Mouse (Mus musculus): ENCODE data around the gene Prkaa2. TPM values are rescaled to one million over a fixed set of nuclear protein-coding genes. Genes with fewer than 3 reads are reported as not detected.

Prkaa2 gene
- polyA plus RNA-seq, 1 experiment from 2014 or later = 16.8 TPM

DNA sequence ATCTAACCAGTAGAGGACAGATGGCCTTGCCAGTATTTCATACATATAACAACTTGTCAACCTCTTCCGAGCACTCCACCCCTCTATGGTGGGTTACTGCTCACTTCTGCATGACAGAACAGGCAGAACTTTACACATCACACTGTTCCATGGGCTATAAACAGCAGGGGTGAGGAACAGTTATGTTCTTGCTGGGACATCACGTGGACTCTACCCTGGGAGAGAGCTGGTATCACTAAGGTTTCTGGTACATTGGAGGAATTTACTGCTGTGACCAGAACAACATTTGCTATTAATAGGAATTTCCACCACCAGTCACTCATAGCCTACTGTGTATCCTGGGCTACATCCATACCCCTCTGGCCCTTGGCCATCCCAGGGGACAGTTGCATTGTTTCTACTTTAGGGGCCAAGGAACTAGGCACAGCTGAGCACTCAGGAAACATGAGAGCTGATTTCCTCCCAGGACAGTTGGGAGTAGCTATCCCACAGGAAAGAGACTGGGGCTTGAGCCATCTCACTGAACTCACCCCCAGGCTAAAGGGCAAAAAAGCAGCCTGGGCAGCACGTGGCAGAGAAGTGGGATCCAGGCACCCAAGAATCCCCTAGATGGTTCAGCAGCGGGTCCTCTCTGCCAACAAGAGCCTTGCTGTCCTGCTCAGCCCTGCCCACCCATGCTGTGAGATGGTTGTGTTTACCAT is 23.8 kb upstream of the Prkaa2 start:
- Histone ChIP-seq H3K9me3 (no peaks in the 10 kb centered on the region), H3K4me2 (no peak overlapping the region), H3K4me3 (no peak overlapping the region), H3K9ac (no peak overlapping the region), H3K27me3 (replicated peaks) (no peaks in the 10 kb centered on the region), H3K36me3 (replicated peaks) (no peaks in the 10 kb centered on the region), H3K4me1 (no peaks in the 10 kb centered on the region), H3K27ac (no peak overlapping the region)
- no peak for ATAC-seq (replicated peaks)
- 94% methylated on average over 4 of the region's 4 CpGs for WGBS

DNA sequence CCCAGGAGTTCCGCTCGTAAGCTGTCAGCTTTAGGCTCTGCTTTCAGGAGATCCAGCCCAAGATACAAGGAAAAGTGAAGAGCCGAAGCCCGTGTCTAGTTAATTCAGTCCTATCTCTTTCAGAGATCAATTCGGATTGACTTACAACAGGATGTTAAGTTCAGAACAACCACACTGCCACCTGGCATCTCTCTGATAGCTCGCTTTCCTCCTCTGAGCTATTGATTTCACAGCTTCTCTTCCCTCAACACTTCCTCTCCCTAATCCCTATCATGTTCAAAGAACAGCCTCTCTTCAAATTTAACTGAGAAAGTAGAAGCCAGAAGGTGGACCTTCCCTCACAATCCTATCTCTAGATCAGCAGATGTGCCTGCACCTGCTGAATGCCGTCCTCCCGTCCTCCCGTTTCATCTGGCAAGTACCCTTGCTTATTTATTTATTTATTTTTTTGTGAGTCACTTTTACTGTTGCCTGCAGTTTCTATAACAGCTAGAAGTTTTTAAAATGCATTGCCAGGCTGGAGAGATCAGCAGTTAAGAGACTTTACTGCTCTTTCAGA is 22.1 kb upstream of the Prkaa2 start:
- no peaks in the 10 kb centered on the region for H3K36me3 ChIP-seq (replicated peaks)
- WGBS = 69% methylated on average over 9 of the region's 9 CpGs

DNA sequence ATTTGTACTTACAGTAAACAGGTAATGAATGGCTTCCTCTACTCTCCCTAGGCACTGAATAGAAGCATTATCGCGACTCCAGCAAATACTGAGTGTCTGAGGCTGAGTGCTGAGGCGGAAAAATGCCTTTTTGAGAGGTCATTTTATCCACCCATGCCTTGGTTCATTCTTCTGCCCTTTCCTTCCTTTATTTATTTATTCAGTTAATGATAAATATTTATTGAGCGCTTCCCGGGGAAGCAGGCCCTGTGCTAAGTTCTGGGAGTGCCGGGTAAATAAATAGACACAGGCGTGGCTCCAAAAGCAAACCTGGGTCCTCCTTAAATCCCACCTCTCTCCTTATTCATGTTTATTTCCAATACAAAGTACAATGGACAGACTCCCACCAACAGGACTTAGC is 19.5 kb upstream of the Prkaa2 start:
- no peaks in the 10 kb centered on the region for H3K9me3 ChIP-seq
- no peak for ATAC-seq (replicated peaks)
- no peaks in the 10 kb centered on the region for H3K4me1 ChIP-seq
- H3K36me3 ChIP-seq (replicated peaks) = no peaks in the 10 kb centered on the region
- no peak overlapping the region for H3K4me2 ChIP-seq
- H3K4me3 ChIP-seq = no peak overlapping the region
- no peak overlapping the region for H3K9ac ChIP-seq
- WGBS = 71% methylated on average over 7 of the region's 7 CpGs
- no peaks in the 10 kb centered on the region for H3K27me3 ChIP-seq (replicated peaks)
- H3K27ac ChIP-seq = no peak overlapping the region

More for the DNA sequence above, 22.1 kb upstream of the Prkaa2 start:
- Histone ChIP-seq H3K4me3 (no peak overlapping the region), H3K9ac (no peak overlapping the region), H3K27ac (no peak overlapping the region), H3K27me3 (replicated peaks) (no peaks in the 10 kb centered on the region), H3K4me2 (no peak overlapping the region), H3K9me3 (no peaks in the 10 kb centered on the region), H3K4me1 (no peaks in the 10 kb centered on the region)
- ATAC-seq (replicated peaks) = no peak

DNA sequence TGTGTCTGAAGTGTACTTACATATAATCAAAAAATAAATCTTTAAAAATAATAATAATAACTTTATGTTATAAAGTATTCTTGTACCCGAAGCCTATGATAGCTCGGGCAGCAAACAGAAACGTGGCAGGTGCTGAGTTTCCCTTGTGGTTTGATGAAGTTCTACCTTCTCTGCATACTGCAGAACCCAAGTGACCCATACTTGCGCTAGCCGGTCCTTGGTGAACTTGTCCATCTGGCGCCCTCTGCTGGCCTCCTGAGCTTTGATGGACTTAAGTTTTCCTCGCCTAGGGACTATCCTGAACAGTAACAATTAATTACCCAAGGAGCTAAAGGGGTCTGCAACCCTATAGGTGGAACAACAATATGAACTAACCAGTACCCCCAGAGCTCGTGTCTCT is 12.7 kb upstream of the Prkaa2 start:
- H3K4me1 ChIP-seq = no peaks in the 10 kb centered on the region
- no peaks in the 10 kb centered on the region for H3K36me3 ChIP-seq (replicated peaks)
- no peaks in the 10 kb centered on the region for H3K27me3 ChIP-seq (replicated peaks)
- H3K27ac ChIP-seq = no peak overlapping the region
- ATAC-seq (replicated peaks) = no peak
- H3K9ac ChIP-seq = no peak overlapping the region
- H3K4me3 ChIP-seq = no peak overlapping the region
- H3K4me2 ChIP-seq = no peak overlapping the region
- 48% methylated on average over 8 of the region's 8 CpGs for whole genome bisulfite sequencing
- H3K9me3 ChIP-seq = no peaks in the 10 kb centered on the region

DNA sequence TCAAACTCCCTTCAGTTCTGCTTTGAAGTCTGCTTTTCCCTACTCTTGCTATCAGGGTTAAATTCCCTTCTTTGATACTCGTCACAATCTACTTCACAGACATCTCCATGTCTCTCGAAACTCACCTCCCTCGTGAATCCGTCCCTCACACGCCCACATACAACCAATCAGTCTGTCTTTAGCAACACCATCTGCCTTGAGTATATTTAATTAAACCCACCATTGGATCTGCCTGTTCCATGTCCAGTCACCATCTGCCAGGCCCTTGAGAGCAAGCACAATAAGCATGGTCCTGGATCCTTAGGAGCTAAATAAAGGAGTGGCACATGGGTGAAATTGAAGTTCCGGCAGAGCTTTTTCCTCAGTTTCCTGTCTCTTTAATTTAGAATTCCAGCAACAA is 11.4 kb upstream of the Prkaa2 start:
- Histone ChIP-seq H3K27ac (no peak overlapping the region), H3K36me3 (replicated peaks) (no peaks in the 10 kb centered on the region), H3K4me3 (no peak overlapping the region), H3K4me2 (no peak overlapping the region), H3K9me3 (no peaks in the 10 kb centered on the region), H3K27me3 (replicated peaks) (no peaks in the 10 kb centered on the region), H3K4me1 (no peaks in the 10 kb centered on the region), H3K9ac (no peak overlapping the region)
- ATAC-seq (replicated peaks) = no peak
- WGBS = 54% methylated on average over 6 of the region's 6 CpGs

DNA sequence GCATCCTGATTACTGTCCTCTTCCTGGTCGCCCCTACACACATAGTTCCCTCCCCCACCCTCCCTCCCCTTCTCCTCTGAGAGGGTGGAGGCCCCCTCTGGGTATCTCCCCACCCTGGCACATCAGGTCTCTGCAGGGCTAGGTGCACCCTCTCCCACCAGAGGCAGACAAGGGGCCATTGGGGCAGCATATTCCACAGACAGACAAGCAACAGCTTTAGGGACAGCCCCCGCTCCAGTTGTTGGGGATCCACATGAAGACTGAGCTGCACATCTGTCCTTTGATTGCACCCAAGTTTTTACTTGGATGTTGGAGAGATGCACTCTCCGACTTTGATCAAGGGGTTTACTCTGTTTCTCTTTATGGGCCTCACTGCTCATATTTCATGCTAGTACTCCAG is 3.8 kb upstream of the Prkaa2 start:
- no peak for ATAC-seq (replicated peaks)

DNA sequence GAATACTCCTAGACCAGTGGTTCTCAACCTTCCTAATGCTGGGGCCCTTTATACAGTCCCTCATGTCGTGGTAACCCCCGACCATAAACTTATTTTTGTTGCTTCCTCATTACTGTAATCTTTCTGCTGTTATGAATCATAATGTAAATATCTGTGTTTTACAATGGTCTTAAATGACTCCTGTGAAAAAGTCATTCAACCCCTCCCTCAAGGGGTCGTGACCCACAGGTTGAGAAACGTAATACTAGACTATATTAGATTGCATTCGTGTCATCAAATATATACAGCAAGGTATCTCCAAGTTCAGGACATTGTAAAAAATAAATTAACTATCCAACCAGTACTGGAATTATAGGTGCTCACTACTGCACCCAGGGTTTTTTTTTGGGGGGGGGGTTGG is 3.4 kb upstream of the Prkaa2 start:
- Histone ChIP-seq H3K27me3 (replicated peaks) (no peaks in the 10 kb centered on the region), H3K9me3 (no peaks in the 10 kb centered on the region), H3K4me2 (no peak overlapping the region), H3K4me3 (no peak overlapping the region), H3K9ac (no peak overlapping the region), H3K27ac (no peak overlapping the region), H3K36me3 (replicated peaks) (no peaks in the 10 kb centered on the region), H3K4me1 (peaks cover 18% of the 10 kb centered on the region)
- 85% methylated on average over 5 of the region's 5 CpGs for WGBS
- ATAC-seq (replicated peaks) = no peak

More for the DNA sequence above, 3.8 kb upstream of the Prkaa2 start:
- Histone ChIP-seq H3K36me3 (replicated peaks) (no peaks in the 10 kb centered on the region), H3K4me1 (peaks cover 14% of the 10 kb centered on the region), H3K27me3 (replicated peaks) (no peaks in the 10 kb centered on the region), H3K9me3 (no peaks in the 10 kb centered on the region), H3K9ac (no peak overlapping the region), H3K27ac (no peak overlapping the region), H3K4me3 (no peak overlapping the region), H3K4me2 (no peak overlapping the region)
- 86% methylated on average over 3 of the region's 3 CpGs for WGBS

DNA sequence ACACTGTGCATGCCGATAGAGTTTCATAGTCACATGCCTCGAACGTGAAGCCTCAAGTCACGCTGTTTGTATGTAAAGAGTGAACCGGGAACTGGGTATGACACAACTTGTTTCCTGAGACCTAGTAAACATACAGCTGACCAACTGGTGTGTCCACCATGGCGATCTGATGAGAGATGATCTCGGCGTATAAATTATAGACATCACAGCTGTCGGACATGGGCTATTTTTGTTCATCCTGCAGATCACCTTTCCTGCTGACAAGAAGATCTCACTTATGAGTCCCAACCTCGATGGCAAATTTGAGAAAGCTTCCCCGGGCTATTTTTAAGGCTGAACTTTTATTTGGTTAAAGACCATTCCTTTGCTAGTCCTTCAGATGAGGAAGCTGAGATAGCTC is 2.1 kb upstream of the Prkaa2 start:
- Histone ChIP-seq H3K36me3 (replicated peaks) (no peaks in the 10 kb centered on the region), H3K4me3 (no peak overlapping the region), H3K27ac (no peak overlapping the region), H3K4me2 (no peak overlapping the region), H3K4me1 (peaks cover 24% of the 10 kb centered on the region), H3K9ac (no peak overlapping the region), H3K9me3 (no peaks in the 10 kb centered on the region), H3K27me3 (replicated peaks) (no peaks in the 10 kb centered on the region; the same call in 1 of the 2 replicates)
- no peak for ATAC-seq (replicated peaks)
- 89% methylated on average over 11 of the region's 11 CpGs for WGBS

DNA sequence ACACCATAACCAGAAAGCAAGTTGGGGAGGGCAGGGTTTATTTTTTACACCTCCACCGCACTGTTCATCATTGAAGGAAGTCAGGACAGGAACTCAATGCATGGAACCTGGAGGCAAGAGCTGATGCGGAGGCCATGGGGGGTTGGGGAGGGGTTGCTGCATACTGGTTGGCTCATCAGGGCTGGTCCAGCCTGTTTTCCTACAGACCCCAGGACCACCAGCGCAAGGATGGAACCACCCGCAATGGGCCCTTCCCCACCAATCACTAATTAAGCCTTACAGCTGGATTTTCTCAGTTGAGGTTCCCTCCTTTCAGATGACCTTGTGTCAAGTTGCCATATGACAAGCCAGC is 970 bp upstream of the Prkaa2 start:
- WGBS = 53% methylated on average over 4 of the region's 4 CpGs
- H3K36me3 ChIP-seq (replicated peaks) = no peaks in the 10 kb centered on the region
- peak overlapping the region; percentile 65 for H3K4me3 ChIP-seq
- no peaks in the 10 kb centered on the region; the same call in 1 of the 2 replicates for H3K27me3 ChIP-seq (replicated peaks)
- peak overlapping the region; percentile 71 for H3K9ac ChIP-seq
- peak overlapping the region; percentile 83 for H3K27ac ChIP-seq
- H3K4me1 ChIP-seq = peaks cover 24% of the 10 kb centered on the region
- H3K4me2 ChIP-seq = peak overlapping the region; percentile 57
- ATAC-seq (replicated peaks) = peak; percentile 31; the same call in 1 of the 2 replicates
- no peaks in the 10 kb centered on the region for H3K9me3 ChIP-seq

DNA sequence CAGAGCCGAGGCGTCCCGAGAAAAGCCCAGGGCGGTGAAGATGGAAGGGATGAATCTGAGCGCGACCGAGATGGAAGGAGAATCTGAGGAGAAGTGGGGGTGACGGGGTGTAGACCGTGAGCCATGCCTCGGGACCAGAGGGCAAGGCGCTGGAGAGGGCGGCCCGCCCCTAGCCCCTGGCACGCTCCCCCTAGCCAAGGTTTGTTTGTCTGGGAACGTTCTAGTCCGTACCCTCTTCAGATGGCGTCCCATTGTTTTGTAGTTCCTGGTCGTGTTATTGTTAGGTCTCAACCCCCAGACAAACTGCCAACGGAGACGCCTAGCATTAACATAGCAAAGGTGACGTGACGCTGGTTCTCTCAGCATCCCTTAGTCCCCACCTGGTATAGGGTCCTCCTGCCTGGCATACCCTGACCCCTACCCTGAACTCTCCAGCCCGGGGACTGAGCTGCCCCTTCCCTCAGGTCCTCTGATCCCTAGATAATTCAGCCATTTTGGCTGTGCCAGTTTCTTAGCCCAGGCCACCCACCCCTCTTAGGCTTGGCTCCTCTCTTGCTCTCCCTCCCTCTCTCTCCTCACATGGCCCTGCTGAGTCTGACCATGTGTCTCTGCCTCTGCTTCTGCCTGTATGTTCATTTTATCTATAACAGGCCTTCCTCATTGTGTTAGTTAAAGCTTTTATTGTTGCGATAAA is 447 bp upstream of the Prkaa2 start:
- H3K4me1 ChIP-seq = peaks cover 24% of the 10 kb centered on the region
- H3K27ac ChIP-seq = peak overlapping the region; percentile 83
- peak; percentile 79 for ATAC-seq (replicated peaks)
- no peaks in the 10 kb centered on the region; the same call in 1 of the 2 replicates for H3K27me3 ChIP-seq (replicated peaks)
- WGBS = 2% methylated on average over 24 of the region's 24 CpGs
- H3K9ac ChIP-seq = peak overlapping the region; percentile 71
- H3K4me3 ChIP-seq = peak overlapping the region; percentile 65
- H3K4me2 ChIP-seq = peak overlapping the region; percentile 57
- H3K36me3 ChIP-seq (replicated peaks) = no peaks in the 10 kb centered on the region
- H3K9me3 ChIP-seq = no peaks in the 10 kb centered on the region

DNA sequence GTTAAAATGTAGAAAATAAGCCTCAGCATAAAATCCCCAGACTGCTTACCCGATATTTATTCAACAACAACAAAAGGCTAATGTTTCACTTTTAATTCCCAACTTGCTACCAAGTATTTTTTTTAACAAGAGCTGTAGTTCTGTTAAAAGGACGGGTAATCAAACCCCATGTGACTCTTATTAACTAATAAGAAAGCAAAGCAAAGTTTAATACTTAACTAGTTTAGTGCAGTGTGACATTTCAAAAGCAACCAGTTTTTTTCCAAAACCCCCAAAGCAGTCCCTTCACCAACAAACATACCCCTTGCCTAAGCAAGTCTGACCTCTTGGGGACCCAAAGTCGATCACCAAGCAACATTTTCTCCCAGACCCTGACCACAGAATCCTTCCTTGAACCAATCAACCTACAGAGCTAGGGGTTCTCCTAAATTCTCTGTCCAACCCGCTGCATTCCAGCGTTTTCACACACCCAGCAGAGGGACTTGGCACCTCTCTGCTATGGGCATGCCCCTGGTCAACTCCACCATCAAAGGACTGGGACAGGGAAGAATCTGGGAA is 970 bp downstream of the Prkaa2 start:
- no peaks in the 10 kb centered on the region for H3K9me3 ChIP-seq
- peak overlapping the region; percentile 65 for H3K4me3 ChIP-seq
- peak overlapping the region; percentile 83; the same call in 1 of the 2 replicates for H3K27ac ChIP-seq
- H3K9ac ChIP-seq = peak overlapping the region; percentile 71
- H3K36me3 ChIP-seq (replicated peaks) = no peaks in the 10 kb centered on the region
- no peaks in the 10 kb centered on the region; the same call in 1 of the 2 replicates for H3K27me3 ChIP-seq (replicated peaks)
- 5% methylated on average over 5 of the region's 5 CpGs for WGBS
- ATAC-seq (replicated peaks) = 0 out of 2 replicates have a peak, but pooled peaks have one; percentile 6
- peaks cover 24% of the 10 kb centered on the region for H3K4me1 ChIP-seq
- H3K4me2 ChIP-seq = peak overlapping the region; percentile 57

DNA sequence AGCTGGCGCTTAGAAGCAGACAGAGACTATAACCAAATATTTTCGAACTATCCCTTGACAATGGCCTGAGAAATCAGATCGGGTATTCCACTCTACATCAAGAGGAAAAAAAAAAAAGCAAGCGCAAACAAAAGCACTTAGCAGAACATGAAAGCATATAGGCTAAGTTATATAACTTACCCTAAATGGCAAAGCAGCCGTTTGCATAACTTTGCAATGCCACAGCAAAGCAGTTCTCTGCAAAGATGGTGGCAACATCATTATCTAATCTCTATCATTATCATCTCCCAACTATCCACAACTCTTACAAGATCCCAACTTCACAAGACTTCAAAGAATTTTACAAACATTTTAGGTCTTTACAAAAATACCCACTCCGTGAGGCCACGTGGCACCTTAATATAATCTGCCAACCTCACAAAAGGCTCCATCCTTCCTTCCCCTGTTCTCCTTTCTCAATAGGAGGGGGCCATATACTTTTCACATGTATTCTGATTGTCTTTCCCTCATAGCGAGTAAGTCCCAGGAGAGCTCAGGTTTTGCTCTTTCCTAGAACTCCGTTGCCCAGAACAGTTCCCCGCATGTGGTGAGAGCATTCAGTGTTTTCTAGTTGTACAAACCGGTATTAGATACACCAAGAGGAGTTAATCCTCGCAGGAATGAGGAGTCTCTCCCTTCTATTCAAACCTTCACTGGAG is 1.6 kb downstream of the Prkaa2 start:
- Histone ChIP-seq H3K27ac (no peak overlapping the region), H3K4me3 (peak overlapping the region; percentile 65), H3K27me3 (replicated peaks) (no peaks in the 10 kb centered on the region; the same call in 1 of the 2 replicates), H3K4me1 (peaks cover 24% of the 10 kb centered on the region), H3K4me2 (peak overlapping the region; percentile 57), H3K36me3 (replicated peaks) (no peaks in the 10 kb centered on the region), H3K9ac (0 out of 2 replicates have a peak overlapping the region, but pooled peaks have one; percentile 2), H3K9me3 (no peaks in the 10 kb centered on the region)
- 47% methylated on average over 12 of the region's 12 CpGs for WGBS
- no peak for ATAC-seq (replicated peaks)
